Mouse (Mus musculus): ENCODE results near the gene Wfdc13.

DNA sequence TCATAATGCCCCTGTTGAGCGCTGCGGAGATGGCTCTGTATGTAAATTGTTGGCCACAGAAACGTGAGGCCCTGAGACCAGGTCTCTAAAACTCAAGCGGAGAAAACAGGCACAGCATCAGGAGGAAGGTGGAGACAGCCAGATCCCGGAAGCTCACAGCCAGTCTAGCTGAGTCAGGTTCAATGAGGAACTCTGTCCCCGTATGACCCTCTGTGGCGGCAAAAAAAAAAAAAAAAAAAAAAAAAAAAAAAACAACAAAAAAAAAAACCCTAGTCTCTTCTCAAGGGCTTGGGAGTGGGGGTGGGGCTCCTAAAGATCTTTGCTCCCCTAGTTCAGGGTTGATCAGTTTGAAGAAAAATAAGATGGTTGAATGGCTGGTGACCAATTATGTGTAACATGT is 43.8 kb upstream of the Wfdc13 start:
- TF ChIP-seq POLR2A (IDR thresholded peaks at IDR 0.05; ENCODE audit: insufficient read depth, low read depth, low read length) (no peak), CTCF (IDR thresholded peaks at IDR 0.05; ENCODE audit: insufficient read depth, low read depth, low read length) (no peak)
